Mouse (Mus musculus) neural tube, embryonic 12.5 days (tissue): ENCODE results near the gene Ncor1. TPM values are rescaled to one million over a fixed set of nuclear protein-coding genes. Genes with fewer than 3 reads are reported as not detected.
"Not testable (repeated sequence)": the region's sequence is repeated elsewhere in the genome, so short reads cannot be mapped to it uniquely, and the experiment has no call there.

Source experiments
- ATAC-seq: fragments of 200-750 bp; cut with Nextera tagmentation; 2 replicates; pipeline ENCODE4 v1.8.0; 2017; ENCODE audit warnings: low read depth, mild to moderate bottlenecking, moderate TSS enrichment, moderate library complexity; ENCODE audit not compliant: low FRiP score
- H3K27ac ChIP-seq: fragments of 300-500 bp; sonication (generic); 2 replicates; pipeline ENCODE4 v1.5.1; 2016
- H3K27me3 ChIP-seq: fragments of 300-500 bp; sonication (generic); replicated peaks from 2 replicates; pipeline ENCODE4 v1.6.1; 2016; ENCODE audit warnings: mild to moderate bottlenecking
- H3K36me3 ChIP-seq: fragments of 300-500 bp; sonication (generic); 2 replicates; pipeline ENCODE4 v1.6.1; 2016; ENCODE audit warnings: mild to moderate bottlenecking
- H3K4me1 ChIP-seq: fragments of 300-500 bp; sonication (generic); 2 replicates; pipeline ENCODE4 v1.6.1; 2016
- H3K4me2 ChIP-seq: fragments of 300-500 bp; sonication (generic); replicated peaks from 2 replicates; pipeline ENCODE4 v1.6.1; 2016; ENCODE audit warnings: mild to moderate bottlenecking
- H3K4me3 ChIP-seq: fragments of 300-500 bp; sonication (generic); 2 replicates; pipeline ENCODE4 v1.5.1; 2016
- H3K9ac ChIP-seq: fragments of 300-500 bp; sonication (generic); 2 replicates; pipeline ENCODE4 v1.6.1; 2016; ENCODE audit warnings: mild to moderate bottlenecking
- H3K9me3 ChIP-seq: fragments of 300-500 bp; sonication (generic); 2 replicates; pipeline ENCODE4 v1.6.1; 2016; ENCODE audit warnings: mild to moderate bottlenecking
- WGBS: fragments of 180-500 bp; shearing (Covaris S2); methylation state at CpG from one replicate; pipeline ENCODE4 v1.1.7; 2016; 5-methylcytosine and 5-hydroxymethylcytosine counted together
- polyA plus RNA-seq: library from polyadenylated mRNA; unstranded; fragments of >200 nt; fragmentation: Nextera tagmentation; extraction: Ambion mirVana; gene quantifications from 2 replicates; pipeline ENCODE4 v1.2.1, GENCODE M21; 2016

Gene Ncor1
- polyA plus RNA-seq, 1 experiment from 2014 or later, result 201 TPM

GRCm38 (mm10) chr11:62320097-62320496 is 138.2 kb downstream of the Ncor1 start:
- H3K36me3 ChIP-seq, result peaks cover 83% of the 10 kb centered on the region
- WGBS, result 88% methylated on average over 3 of the region's 3 CpGs

GRCm38 (mm10) chr11:62317746-62318145 is 140.6 kb downstream of the Ncor1 start:
- Histone ChIP-seq H3K4me2 (no peak overlapping the region), H3K9me3 (no peaks in the 10 kb centered on the region), H3K36me3 (peaks cover 91% of the 10 kb centered on the region), H3K9ac (no peak overlapping the region), H3K27ac (no peak overlapping the region), H3K4me1 (no peaks in the 10 kb centered on the region), H3K4me3 (no peak overlapping the region), H3K27me3 (no peaks in the 10 kb centered on the region)
- WGBS, result 88% methylated on average over 11 of the region's 11 CpGs
- no peak for ATAC-seq

More at GRCm38 (mm10) chr11:62320097-62320496, 138.2 kb downstream of the Ncor1 start:
- Histone ChIP-seq H3K27ac (no peak overlapping the region), H3K4me2 (no peak overlapping the region), H3K9ac (no peak overlapping the region), H3K9me3 (no peaks in the 10 kb centered on the region), H3K27me3 (no peaks in the 10 kb centered on the region), H3K4me3 (no peak overlapping the region), H3K4me1 (no peaks in the 10 kb centered on the region)
- ATAC-seq, result no peak

GRCm38 (mm10) chr11:62314984-62315383 is 143.4 kb downstream of the Ncor1 start:
- H3K9me3 ChIP-seq, result no peaks in the 10 kb centered on the region
- no peak for ATAC-seq
- H3K9ac ChIP-seq, result no peak overlapping the region
- H3K27ac ChIP-seq, result no peak overlapping the region
- WGBS, result 95% methylated on average over 5 of the region's 5 CpGs
- peaks cover 83% of the 10 kb centered on the region for H3K36me3 ChIP-seq
- H3K4me3 ChIP-seq, result no peak overlapping the region
- no peaks in the 10 kb centered on the region for H3K4me1 ChIP-seq
- no peaks in the 10 kb centered on the region for H3K27me3 ChIP-seq
- H3K4me2 ChIP-seq, result no peak overlapping the region

- no peaks in the 10 kb centered on the region for H3K27me3 ChIP-seq
These were observed 149.0 kb downstream of the Ncor1 start for GRCm38 (mm10) chr11:62309296-62309695.

GRCm38 (mm10) chr11:62305866-62306265 is 152.5 kb downstream of the Ncor1 start:
- 96% methylated on average over 2 of the region's 2 CpGs for WGBS
- Histone ChIP-seq H3K4me1 (peaks cover 6% of the 10 kb centered on the region; the same call in 1 of the 2 replicates), H3K36me3 (peaks cover 28% of the 10 kb centered on the region), H3K4me2 (no peak overlapping the region), H3K4me3 (no peak overlapping the region), H3K9me3 (no peaks in the 10 kb centered on the region), H3K27ac (no peak overlapping the region), H3K9ac (no peak overlapping the region), H3K27me3 (no peaks in the 10 kb centered on the region)
- no peak for ATAC-seq

More at GRCm38 (mm10) chr11:62309296-62309695, 149.0 kb downstream of the Ncor1 start:
- Histone ChIP-seq H3K4me3 (no peak overlapping the region), H3K36me3 (peaks cover 56% of the 10 kb centered on the region), H3K9ac (no peak overlapping the region), H3K4me2 (no peak overlapping the region), H3K4me1 (no peaks in the 10 kb centered on the region), H3K9me3 (no peaks in the 10 kb centered on the region), H3K27ac (no peak overlapping the region)
- no peak for ATAC-seq
- 98% methylated on average over 2 of the region's 2 CpGs for WGBS

GRCm38 (mm10) chr11:62298883-62299282 is 159.5 kb downstream of the Ncor1 start:
- no peak overlapping the region for H3K9ac ChIP-seq
- H3K4me2 ChIP-seq, result no peak overlapping the region
- no peaks in the 10 kb centered on the region for H3K27me3 ChIP-seq
- H3K4me1 ChIP-seq, result peaks cover 6% of the 10 kb centered on the region; the same call in 1 of the 2 replicates
- H3K4me3 ChIP-seq, result no peak overlapping the region
- H3K9me3 ChIP-seq, result no peaks in the 10 kb centered on the region
- H3K36me3 ChIP-seq, result peaks cover 26% of the 10 kb centered on the region; the same call in 1 of the 2 replicates
- WGBS, result 86% methylated on average over 6 of the region's 6 CpGs
- no peak overlapping the region for H3K27ac ChIP-seq
- no peak for ATAC-seq

- H3K4me1 ChIP-seq, result no peaks in the 10 kb centered on the region
- H3K4me3 ChIP-seq, result no peak overlapping the region
- no peaks in the 10 kb centered on the region for H3K9me3 ChIP-seq
- no peak overlapping the region for H3K9ac ChIP-seq
- H3K36me3 ChIP-seq, result peaks cover 40% of the 10 kb centered on the region
- no peak overlapping the region for H3K4me2 ChIP-seq
- no peaks in the 10 kb centered on the region for H3K27me3 ChIP-seq
- no peak for ATAC-seq
- 84% methylated on average over 2 of the region's 2 CpGs for WGBS
- H3K27ac ChIP-seq, result no peak overlapping the region
These were observed 164.2 kb downstream of the Ncor1 start for GRCm38 (mm10) chr11:62294121-62294520.

- no peaks in the 10 kb centered on the region for H3K27me3 ChIP-seq
- no peak overlapping the region for H3K9ac ChIP-seq
- H3K9me3 ChIP-seq, result no peaks in the 10 kb centered on the region
- no peaks in the 10 kb centered on the region for H3K4me1 ChIP-seq
- no peak overlapping the region for H3K27ac ChIP-seq
- no peak overlapping the region for H3K4me2 ChIP-seq
- WGBS, result 84% methylated on average over 1 of the region's 1 CpGs
- ATAC-seq, result no peak
- peaks cover 49% of the 10 kb centered on the region for H3K36me3 ChIP-seq
- no peak overlapping the region for H3K4me3 ChIP-seq
These were observed 170.6 kb downstream of the Ncor1 start for GRCm38 (mm10) chr11:62287700-62288099.

GRCm38 (mm10) chr11:62285020-62285419 is 173.3 kb downstream of the Ncor1 start:
- Histone ChIP-seq H3K27me3 (no peaks in the 10 kb centered on the region), H3K4me1 (peaks cover 4% of the 10 kb centered on the region), H3K27ac (no peak overlapping the region), H3K4me3 (no peak overlapping the region), H3K36me3 (peaks cover 41% of the 10 kb centered on the region), H3K9ac (no peak overlapping the region), H3K9me3 (no peaks in the 10 kb centered on the region), H3K4me2 (no peak overlapping the region)
- no peak for ATAC-seq
- 86% methylated on average over 8 of the region's 8 CpGs for WGBS

- not testable (repeated sequence) for H3K4me1 ChIP-seq, H3K9me3 ChIP-seq, H3K4me2 ChIP-seq, H3K9ac ChIP-seq, H3K27me3 ChIP-seq, H3K27ac ChIP-seq, ATAC-seq, H3K4me3 ChIP-seq
- WGBS, result 86% methylated on average over 3 of the region's 3 CpGs
- H3K36me3 ChIP-seq, result peaks cover 35% of the 10 kb centered on the region
These were observed 174.3 kb downstream of the Ncor1 start for GRCm38 (mm10) chr11:62284020-62284419.

GRCm38 (mm10) chr11:62281601-62281997 is 176.7 kb downstream of the Ncor1 start:
- Histone ChIP-seq H3K9ac (peak overlapping the region; percentile 87), H3K4me2 (peak overlapping the region; percentile 81), H3K36me3 (peaks cover 17% of the 10 kb centered on the region; the same call in 1 of the 2 replicates), H3K4me1 (peaks cover 4% of the 10 kb centered on the region), H3K27me3 (no peaks in the 10 kb centered on the region), H3K4me3 (peak overlapping the region; percentile 96), H3K27ac (peak overlapping the region; percentile 74), H3K9me3 (no peaks in the 10 kb centered on the region)
- 1% methylated on average over 46 of the region's 57 CpGs for WGBS
- peak; percentile 74 for ATAC-seq

GRCm38 (mm10) chr11:62280675-62281600 is 177.4 kb downstream of the Ncor1 start, which contains the start of the genes Zswim7 and Ttc19:
Gene Zswim7, minus strand, starts transcription at chr11:62281375.
Gene Ttc19, plus strand, starts transcription at chr11:62281473.
- peak within 1 kb of the TSS; percentile 74 for H3K27ac ChIP-seq
- peak within 1 kb of the TSS; percentile 96 for H3K4me3 ChIP-seq
- peaks cover 14% of the 10 kb centered on the region; the same call in 1 of the 2 replicates for H3K36me3 ChIP-seq
- peaks cover 4% of the 10 kb centered on the region for H3K4me1 ChIP-seq
- no peaks in the 10 kb centered on the region for H3K9me3 ChIP-seq
- no peaks in the 10 kb centered on the region for H3K27me3 ChIP-seq
- peak within 1 kb of the TSS; percentile 81 for H3K4me2 ChIP-seq
- H3K9ac ChIP-seq, result peak within 1 kb of the TSS; percentile 87
- ATAC-seq, result peak; percentile 95
- WGBS, result under 1% methylated on average over 68 of the region's 68 CpGs
